Mouse (Mus musculus) left cerebral cortex, postnatal 36 days (tissue): ENCODE results near the gene Gm12394. TPM values are rescaled to one million over a fixed set of nuclear protein-coding genes. Genes with fewer than 3 reads are reported as not detected.
"Not testable (repeated sequence)": the region's sequence is repeated elsewhere in the genome, so short reads cannot be mapped to it uniquely, and the experiment has no call there.

Experiments used
- DNase-seq, 2 experiments: peaks; one replicate each; pipeline ENCODE4 v3.0.0; 2021 to 2022; ENCODE audit warnings: low spot score in 2 of 2, mixed read lengths in 1 of 2
- intact Hi-C: fragments of 180-260 bp; cut with DNase I; formaldehyde crosslinking; loops from one replicate; pipeline ENCODE4 v1.15.1; 2025
- total RNA-seq, 2 experiments: library from RNA; stranded (reverse); gene quantifications; 2 replicates each; pipeline ENCODE4 v1.2.3; 2021

Gm12394 gene
- total RNA-seq, result 1 to 10 TPM; 2.6 TPM

GRCm38 (mm10) chr4:42856671-42857070 is at the start of gene Gm12394:
Gene Gm12394, minus strand, starts transcription at chr4:42856771.
- DNase-seq, intact Hi-C loops: not testable (repeated sequence)

GRCm38 (mm10) chr4:42904966-42905365 is 48.4 kb upstream of the Gm12394 start:
- no peak for DNase-seq
- intact Hi-C loops, result no loop called here

GRCm38 (mm10) chr4:42904523-42904922 is 48.0 kb upstream of the Gm12394 start:
- DNase-seq, result no peak
- intact Hi-C loops, result no loop called here

GRCm38 (mm10) chr4:42903942-42904341 is 47.4 kb upstream of the Gm12394 start:
- intact Hi-C loops, result no loop called here
- DNase-seq, result no peak

- DNase-seq, result no peak
- intact Hi-C loops, result no loop called here
Observed at GRCm38 (mm10) chr4:42902730-42903129, 46.2 kb upstream of the Gm12394 start.

- intact Hi-C loops, result no loop called here
- peak in 1 of 2 experiments; percentile 3 for DNase-seq
Observed at GRCm38 (mm10) chr4:42902174-42902573, 45.6 kb upstream of the Gm12394 start.

- intact Hi-C loops, result no loop called here
- DNase-seq, result peak; percentile 64 to 67
Observed at GRCm38 (mm10) chr4:42900878-42901277, 44.3 kb upstream of the Gm12394 start.

GRCm38 (mm10) chr4:42898914-42899313 is 42.3 kb upstream of the Gm12394 start:
- intact Hi-C loops, result no loop called here
- no peak for DNase-seq

GRCm38 (mm10) chr4:42895118-42895517 is 38.5 kb upstream of the Gm12394 start:
- no peak for DNase-seq
- intact Hi-C loops, result no loop called here

- no peak for DNase-seq
- intact Hi-C loops, result no loop called here
Observed at GRCm38 (mm10) chr4:42891176-42891575, 34.6 kb upstream of the Gm12394 start.

GRCm38 (mm10) chr4:42888806-42889205 is 32.2 kb upstream of the Gm12394 start:
- no peak for DNase-seq
- intact Hi-C loops, result loop anchor here (5.0 kb wide), 1 partner anchor 33 kb away; no protein-coding TSS in a partner anchor

GRCm38 (mm10) chr4:42886926-42887325 is 30.4 kb upstream of the Gm12394 start:
- intact Hi-C loops, result loop anchor here (2.0 to 5.0 kb wide), 2 partner anchors 35 to 60 kb away; no protein-coding TSS in a partner anchor
- peak; percentile 52 to 60 for DNase-seq

- intact Hi-C loops, result no loop called here
- DNase-seq, result no peak
Observed at GRCm38 (mm10) chr4:42880677-42880948, 24.0 kb upstream of the Gm12394 start.

GRCm38 (mm10) chr4:42879829-42880676 is 23.5 kb upstream of the Gm12394 start:
- no peak for DNase-seq
- intact Hi-C loops, result loop anchor here (5.0 kb wide), 1 partner anchor 37 kb away; the partner anchor contains the start of gene Phf24

GRCm38 (mm10) chr4:42877657-42878056 is 21.1 kb upstream of the Gm12394 start:
- intact Hi-C loops, result loop anchor here (1.0 to 5.0 kb wide), 2 partner anchors 40 to 88 kb away; partner anchors contain the start of gene Phf24
- DNase-seq, result no peak

- intact Hi-C loops, result loop anchor here (1.0 to 5.0 kb wide), 2 partner anchors 41 to 89 kb away; partner anchors contain the start of gene Phf24
Observed at GRCm38 (mm10) chr4:42876586-42877291, 20.2 kb upstream of the Gm12394 start.

GRCm38 (mm10) chr4:42874134-42874533 is 17.6 kb upstream of the Gm12394 start, which contains the start of gene Fam205c:
Gene Fam205c, minus strand, starts transcription at chr4:42874234.
- no peak for DNase-seq
- intact Hi-C loops, result no loop called here

More at GRCm38 (mm10) chr4:42876586-42877291, 20.2 kb upstream of the Gm12394 start:
- DNase-seq, result peak; percentile 32 to 44

GRCm38 (mm10) chr4:42872746-42873435 is 16.3 kb upstream of the Gm12394 start:
- intact Hi-C loops, result no loop called here
- no peak for DNase-seq

- DNase-seq, result no peak
- intact Hi-C loops, result no loop called here
Observed at GRCm38 (mm10) chr4:42872151-42872550, 15.6 kb upstream of the Gm12394 start.

GRCm38 (mm10) chr4:42870748-42871147 is 14.2 kb upstream of the Gm12394 start:
- no peak for DNase-seq
- intact Hi-C loops, result no loop called here
